Mouse (Mus musculus) lung, postnatal 0 days (tissue): ENCODE results near the gene Gjb3.

ENCODE experiments used
- CTCF ChIP-seq: IDR thresholded peaks from 2 replicates; pipeline ENCODE4 v1.5.1; 2016; ENCODE audit warnings: antibody characterized with exemption, mild to moderate bottlenecking
- EP300 ChIP-seq: IDR thresholded peaks from 2 replicates; pipeline ENCODE4 v1.6.1; 2016; ENCODE audit warnings: antibody characterized with exemption, mild to moderate bottlenecking, control low read depth

DNA sequence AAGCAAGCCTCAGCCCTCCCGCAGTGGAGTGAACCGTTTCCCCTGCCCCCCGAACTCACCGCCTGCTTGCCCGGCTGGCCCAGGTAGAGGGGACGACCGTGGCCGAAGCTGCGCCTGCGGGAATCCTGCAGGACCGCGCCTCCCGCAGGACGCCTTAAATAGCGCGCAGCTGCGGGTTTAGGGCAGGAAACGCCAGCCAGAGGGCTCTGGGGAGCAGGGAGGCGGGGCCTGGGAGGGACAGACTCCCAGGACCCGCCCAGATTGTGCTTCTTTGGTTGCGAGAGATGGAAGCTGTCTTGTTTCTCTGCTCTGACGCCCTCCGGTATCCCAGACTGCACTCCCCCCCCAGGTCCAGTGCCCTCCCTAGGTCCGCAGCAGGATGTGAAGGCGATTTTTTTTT is 16.8 kb downstream of the Gjb3 start, which contains the start of gene Gja4:
- TF ChIP-seq CTCF = peak; percentile 73
- TF ChIP-seq EP300 = no peak
